Mouse (Mus musculus) lung, adult 2 months (tissue): ENCODE results near the gene Kcna1.

ENCODE experiments used
- CTCF ChIP-seq: fragments of 200-500 bp; IDR thresholded peaks from 2 replicates; pipeline ENCODE4 v1.5.1; 2011; ENCODE audit warnings: mild to moderate bottlenecking, low read length, control low read depth; ENCODE audit not compliant: insufficient read depth
- POLR2A ChIP-seq: fragments of 200-500 bp; IDR thresholded peaks from 2 replicates; pipeline ENCODE4 v1.6.1; 2011; ENCODE audit warnings: low read depth, mild to moderate bottlenecking, control low read depth, low read length, borderline replicate concordance; ENCODE audit errors: extremely low read depth

- no peak for TF ChIP-seq POLR2A
- TF ChIP-seq CTCF: no peak
Measured at GRCm38 (mm10) chr6:126610746-126611145, 35.4 kb downstream of the Kcna1 start.
